Mouse (Mus musculus): ENCODE data around the gene Tesk2.
"Not testable (repeated sequence)": the region's sequence is repeated elsewhere in the genome, so short reads cannot be mapped to it uniquely, and the experiment has no call there.

Tesk2 gene

DNA sequence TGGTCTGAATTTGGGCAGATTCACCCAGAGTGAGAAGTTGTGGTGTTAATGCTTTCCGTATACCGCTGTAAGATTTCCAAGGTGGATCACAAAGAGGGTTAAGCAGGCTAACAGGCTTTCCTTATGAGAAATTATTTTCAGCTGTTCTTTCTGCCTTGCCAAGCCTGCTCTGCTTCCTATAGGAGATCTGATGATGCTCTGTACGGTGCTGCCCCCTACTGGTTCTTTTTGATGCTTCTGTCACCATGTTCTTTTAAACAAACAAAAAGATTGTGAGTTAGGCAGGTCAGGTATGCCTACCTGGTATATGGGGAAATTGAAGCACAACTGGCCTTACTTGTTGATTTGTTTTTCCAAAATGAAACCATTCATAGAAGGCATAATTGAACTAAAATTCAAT is 68.2 kb downstream of the Tesk2 start:
- DNase-seq (ENCODE audit: low spot score in 2 of 2): peak; percentile 51 to 77

DNA sequence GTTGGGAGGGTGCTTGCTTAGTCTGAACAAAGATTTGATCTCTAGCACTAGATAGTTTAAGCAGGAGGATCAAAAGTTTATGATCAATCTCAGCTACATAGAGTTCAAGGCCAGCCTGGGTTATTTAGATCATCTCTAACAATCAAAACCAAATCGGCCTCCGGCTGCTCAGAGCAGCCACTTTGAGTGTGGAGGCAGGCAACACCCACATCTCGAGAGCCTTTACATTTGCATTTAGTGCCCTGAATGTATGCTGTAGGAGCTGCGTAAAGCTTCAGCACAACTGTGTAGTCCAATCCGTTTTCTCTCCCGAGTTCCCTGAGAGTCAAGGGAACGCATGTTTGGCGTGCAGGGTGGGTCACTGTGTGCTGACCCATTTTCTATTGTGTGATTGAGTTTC is 71.7 kb downstream of the Tesk2 start:
- no peak for DNase-seq (ENCODE audit: low spot score in 2 of 2)

DNA sequence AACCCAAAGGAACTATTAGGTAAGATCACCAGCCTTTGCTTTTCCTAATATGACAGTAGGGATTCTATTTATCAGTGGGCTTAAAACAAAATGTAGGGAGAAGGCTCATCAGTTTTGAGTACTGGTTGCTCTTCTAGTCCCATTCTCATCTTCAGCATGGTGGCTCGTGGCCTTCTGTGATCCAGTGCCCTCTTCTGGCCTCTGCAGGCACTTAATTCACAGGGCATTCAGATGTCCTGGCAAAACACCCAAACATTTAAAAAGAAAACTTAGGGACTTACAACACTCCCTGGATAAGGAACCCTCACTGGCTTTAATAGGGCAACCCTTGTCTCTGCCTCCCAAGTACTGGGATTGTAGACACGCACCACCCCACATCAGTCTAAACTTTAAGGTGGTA is 73.5 kb downstream of the Tesk2 start:
- no peak for DNase-seq (ENCODE audit: low spot score in 2 of 2)

DNA sequence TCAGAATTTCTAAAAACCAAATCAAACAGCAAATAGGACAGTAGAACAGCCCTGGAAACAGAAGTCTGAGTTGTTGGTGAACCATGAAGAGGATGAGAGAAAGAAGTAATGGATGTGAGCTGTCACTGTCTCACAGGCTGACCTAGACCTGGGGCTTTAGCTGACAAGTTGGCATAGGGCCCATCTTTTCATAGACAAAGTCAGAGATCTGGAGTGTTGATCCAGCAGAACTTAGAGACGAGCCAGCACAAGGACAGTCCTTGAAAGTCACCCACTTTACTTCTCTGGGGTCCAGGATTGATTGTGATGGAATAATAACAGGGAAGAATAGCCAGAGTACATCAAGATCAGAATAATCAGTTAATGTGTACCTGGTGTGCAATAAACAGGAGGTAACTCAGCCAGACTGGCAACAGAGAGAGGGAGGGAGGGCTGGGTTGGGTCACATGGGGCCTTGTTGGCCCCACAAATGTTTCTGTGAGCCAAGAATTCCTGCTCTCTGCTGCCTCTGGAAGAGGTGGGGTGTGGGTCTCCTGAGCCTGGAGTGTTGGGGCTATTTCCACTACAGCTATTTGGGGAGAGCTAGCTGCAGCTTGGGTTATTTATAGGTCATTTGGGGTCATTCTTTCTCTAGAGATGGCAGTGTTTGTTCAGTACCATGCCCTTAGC is 75.8 kb downstream of the Tesk2 start:
- no peak for DNase-seq (ENCODE audit: low spot score in 2 of 2)

DNA sequence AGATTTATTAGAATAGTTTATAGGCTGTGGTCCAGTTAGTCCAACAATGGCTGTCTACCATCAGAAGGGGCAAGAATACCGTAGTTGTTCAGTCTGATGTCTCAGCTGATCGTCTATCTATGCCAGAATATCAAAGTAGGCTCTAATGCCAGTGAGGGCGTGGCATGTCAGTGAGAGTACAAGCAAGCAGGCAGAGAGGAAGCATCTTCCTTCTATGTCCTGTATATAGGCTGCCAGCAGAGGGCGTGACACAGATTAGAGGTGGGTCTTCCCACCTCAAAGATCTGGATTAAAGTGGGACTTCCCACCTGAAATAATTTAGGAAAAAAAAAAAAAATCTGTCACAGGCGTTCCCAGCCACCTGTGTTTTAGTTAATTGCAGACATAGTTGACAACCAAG is 79.2 kb downstream of the Tesk2 start:
- DNase-seq (ENCODE audit: low spot score in 2 of 2): no peak

DNA sequence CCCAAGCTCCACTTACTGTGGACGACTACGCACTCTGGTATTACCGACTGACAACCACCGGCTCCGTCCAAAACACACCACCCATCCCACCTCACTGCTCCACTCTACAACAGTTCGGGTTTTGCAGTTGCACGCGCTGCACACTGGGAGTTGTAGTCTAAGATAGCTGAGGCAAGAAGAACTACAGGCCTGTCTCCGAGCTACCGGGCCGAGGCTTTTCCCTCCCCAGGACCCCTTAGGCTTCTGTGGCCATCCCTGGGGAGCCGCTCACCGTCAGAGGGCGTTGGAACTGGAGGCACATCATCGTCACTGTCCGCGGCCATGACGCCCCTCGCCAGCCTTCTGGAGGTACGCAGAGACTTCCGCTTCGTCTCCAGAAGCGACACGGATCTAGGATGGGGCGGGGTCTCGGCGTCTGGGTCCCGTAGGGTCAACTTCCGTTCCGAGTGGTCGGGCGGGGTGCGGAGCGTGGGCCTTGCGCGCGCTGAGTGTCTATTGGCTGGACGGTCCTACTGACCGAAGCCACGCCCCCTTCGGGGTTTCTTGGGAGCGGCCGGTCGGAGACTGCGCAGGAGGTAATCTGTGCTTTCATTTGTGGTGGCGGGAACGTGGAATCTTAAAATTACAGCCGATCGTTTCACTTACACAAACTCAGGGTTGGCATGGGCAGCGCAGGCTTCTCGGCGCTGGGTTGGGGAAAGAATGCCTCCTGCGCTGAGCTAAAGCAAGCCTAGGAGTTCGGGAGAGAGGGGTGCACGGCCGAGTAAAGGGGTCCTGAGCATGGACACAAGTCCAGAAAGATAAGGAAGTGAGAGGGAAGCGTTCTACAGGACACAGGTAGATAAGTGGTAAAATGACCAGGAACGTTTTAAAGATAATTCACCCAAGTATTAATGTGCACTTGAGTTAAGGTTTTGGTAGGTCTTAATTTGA is 86.7 kb downstream of the Tesk2 start, which contains the start of the genes Toe1 and Mutyh:
Toe1 (minus strand) TSS at position 444 of the 933 bp plus-strand sequence.
Mutyh (plus strand) TSS at position 527 of the 933 bp plus-strand sequence.
- peak; percentile 88 to 92 for DNase-seq (ENCODE audit: low spot score in 2 of 2)

DNA sequence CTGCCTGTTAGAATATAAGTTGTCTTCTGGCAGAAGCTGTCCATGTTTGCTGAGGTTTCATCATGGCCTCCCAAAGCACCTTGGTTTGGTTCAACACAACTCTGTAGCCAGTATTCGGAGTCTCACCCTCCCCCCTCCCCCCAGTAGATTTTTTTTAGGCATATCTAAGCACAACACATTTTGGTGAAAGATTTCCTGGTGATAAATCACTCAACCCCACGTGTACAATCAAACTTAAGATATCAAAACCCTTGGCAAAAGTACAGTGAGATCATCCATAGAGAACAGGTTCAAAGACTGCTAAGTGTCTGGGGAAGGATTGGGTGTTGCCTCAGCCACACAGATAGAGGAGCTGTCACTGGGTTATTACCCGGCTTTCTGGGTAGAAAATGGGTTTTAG is 90.3 kb downstream of the Tesk2 start:
- no peak for DNase-seq (ENCODE audit: low spot score in 2 of 2)

DNA sequence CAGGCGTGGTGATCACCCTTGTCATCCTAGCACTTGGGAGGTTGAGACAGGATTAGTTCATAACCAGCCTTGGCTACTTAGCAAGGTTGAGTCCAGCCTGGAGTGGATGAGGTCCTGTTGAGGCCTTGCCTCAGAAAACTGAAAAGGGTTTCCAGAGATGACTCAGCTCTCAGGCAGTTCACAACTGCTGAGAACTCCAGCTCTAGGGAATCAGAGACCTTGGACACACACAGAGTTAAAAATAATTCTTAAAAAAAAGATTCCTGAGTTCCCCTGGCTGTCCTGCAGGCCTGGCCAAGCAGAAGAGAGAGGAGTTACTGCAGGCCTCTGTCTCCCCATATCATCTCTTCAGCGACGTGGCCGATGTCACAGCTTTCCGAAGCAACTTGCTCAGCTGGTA is 94.5 kb downstream of the Tesk2 start:
- no peak for DNase-seq (ENCODE audit: low spot score in 2 of 2)

DNA sequence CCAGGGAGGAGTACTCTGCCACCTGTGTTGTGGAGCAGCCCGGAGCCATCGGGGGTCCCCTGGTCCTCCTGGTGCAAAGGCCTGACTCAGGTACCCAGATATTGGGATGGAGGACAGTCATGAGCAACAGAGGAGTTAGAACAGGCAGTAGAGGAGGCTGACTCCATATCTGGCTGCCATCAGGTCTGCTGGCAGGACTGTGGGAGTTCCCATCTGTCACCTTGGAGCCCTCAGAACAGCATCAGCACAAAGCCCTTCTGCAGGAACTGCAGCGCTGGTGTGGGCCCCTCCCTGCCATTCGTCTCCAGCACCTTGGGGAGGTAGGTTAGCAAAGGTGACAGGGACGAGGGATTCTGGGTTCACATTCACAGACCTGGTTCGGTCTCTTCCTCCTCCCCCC is 96.7 kb downstream of the Tesk2 start:
- no peak for DNase-seq (ENCODE audit: low spot score in 2 of 2)

DNA sequence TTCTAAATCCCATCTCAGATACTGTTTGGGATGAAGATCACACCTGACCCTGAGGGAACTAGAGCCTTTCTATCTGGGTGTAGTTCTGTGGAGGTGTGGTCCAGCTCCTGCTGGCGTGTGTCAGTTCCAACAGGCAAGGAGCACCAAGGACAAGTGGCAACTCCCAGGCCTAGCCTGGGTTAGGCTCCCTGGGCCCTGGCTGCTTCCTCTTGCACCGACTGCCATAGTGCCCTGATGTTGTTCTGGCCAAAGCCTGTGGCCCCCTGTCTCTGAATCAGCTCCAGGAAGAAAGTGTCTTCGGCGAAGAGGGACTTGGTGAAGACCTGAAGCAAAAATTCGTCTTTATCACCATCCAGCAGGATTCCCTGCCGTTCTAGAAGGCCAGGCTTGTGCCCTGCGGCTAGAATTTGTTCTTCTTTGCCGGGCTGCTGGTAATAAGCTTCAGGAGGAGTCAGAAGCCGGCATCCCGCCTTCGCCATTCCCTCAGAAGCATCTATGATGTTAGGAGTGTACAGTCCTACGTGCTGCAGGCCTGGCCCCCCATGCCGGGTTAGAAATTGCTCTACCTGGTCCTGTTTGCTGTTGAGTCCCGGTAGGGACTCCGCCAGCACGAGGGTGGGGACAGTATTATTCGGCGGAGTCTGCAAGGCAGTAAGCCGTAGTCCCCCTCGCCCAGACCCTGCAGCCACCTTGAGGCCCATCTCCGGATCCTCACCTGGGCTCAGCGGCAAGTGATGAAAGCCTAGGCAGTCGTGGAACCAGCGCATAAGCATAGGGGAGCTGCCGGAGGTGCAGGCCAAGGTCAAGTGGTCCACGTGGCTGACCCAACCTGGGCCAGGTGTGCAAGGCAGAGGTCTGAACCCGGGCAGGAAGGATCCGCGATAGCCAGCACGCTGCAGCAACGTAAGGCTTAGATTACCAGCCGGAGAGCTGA is 99.5 kb downstream of the Tesk2 start:
- peak in 1 of 2 experiments; percentile 16 for DNase-seq (ENCODE audit: low spot score in 2 of 2)

DNA sequence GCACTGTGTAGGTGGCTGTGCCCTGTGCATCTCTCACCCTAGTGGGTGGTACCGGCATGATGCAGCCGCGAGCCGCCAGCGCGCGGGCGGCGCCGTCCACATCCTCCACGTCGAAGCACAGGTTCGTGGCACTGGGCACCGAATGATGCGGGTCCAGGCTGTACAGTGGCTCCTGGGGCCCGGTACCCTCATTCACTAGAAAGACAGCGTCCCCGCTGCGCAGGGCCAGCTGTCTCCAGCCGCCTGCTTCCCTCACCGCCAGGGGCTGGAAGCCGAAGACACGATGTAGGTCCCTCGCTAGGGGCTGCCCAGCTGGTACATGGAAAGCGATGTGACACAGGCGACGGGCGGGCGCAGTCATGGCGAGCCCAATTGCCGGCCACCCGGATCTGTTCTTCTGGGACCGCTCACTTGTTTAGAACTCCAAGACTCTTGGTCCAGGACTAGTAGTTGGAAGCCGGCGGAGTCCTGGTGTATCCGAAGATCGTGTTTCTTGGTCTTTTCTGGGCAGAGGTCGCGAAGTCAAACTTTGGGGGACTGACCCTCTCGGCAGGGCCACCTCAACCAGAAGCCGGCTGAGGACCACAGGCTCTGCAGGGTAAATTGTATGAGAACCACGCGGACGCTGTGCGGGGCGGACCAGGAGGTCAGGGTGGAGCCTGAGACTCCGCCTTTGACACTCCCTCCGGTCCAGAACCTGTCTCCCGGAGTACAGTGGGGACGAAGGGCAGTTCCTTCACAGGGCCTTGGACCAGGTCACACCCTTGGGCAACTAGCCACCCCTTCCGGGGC is 100.3 kb downstream of the Tesk2 start:
- peak in 1 of 2 experiments; percentile 56 for DNase-seq (ENCODE audit: low spot score in 2 of 2)

DNA sequence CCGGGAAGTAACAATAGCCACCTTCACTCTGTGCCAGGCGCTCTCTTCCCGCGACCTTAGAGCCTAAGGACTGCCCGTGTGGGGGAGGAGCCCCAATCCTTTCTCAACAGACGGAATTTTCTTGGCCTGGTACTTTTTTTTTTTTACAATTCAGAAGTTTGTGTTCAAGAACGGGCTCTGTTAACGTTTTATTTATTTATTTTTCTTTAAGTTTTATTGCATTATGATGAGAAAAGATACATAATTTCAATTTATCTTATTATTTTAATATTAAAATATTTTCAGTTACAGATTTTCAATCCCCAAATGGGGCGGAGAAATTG is 100.9 kb downstream of the Tesk2 start, which contains the start of gene Hpdl:
Hpdl (minus strand) TSS at position 14 of the 323 bp plus-strand sequence.
- DNase-seq (ENCODE audit: low spot score in 2 of 2): no peak

DNA sequence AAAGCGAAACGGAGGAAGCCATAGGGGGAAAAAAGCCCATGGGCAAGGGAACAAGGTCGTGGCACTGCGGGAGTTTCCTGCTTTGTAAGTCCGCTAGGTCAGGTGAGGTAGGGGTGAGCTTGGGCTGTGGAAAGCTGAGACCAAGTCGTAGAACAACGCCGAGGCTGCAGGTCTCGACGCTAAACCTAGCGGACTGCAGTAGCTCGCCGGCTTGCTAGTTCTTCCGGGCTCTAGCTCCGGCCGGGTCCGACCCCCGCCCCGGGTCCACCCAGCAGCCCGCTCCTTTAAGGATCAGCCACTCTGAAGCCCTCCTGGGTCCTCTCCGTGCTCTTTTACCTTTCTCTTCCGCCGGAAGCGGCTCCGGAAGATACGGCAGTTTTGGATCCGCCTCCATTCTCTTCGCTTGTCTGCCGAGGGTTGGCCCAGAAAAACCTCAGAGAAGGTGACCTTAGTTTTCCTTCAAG is 103.8 kb downstream of the Tesk2 start:
- DNase-seq (ENCODE audit: low spot score in 2 of 2): peak; percentile 40 to 52

DNA sequence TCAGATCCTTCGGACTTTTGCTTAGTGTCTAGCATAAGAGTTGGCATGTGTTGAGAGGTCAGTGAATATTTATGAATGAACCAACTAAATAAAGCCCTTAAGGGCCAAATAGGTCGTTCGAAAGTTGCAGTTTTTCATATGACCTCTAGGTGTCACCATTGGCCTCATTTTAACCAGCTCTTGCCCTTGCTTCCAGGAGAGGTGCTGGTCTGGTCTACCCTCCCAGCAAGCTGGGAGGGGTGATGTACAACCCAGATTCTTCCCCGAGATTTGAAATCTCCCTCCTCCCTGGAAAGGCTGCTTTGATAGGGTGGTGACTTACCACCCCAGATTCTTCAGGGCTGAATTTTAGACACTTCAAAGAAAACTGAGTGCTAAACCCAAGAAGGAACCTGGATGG is 107.1 kb downstream of the Tesk2 start:
- DNase-seq (ENCODE audit: low spot score in 2 of 2): no peak

DNA sequence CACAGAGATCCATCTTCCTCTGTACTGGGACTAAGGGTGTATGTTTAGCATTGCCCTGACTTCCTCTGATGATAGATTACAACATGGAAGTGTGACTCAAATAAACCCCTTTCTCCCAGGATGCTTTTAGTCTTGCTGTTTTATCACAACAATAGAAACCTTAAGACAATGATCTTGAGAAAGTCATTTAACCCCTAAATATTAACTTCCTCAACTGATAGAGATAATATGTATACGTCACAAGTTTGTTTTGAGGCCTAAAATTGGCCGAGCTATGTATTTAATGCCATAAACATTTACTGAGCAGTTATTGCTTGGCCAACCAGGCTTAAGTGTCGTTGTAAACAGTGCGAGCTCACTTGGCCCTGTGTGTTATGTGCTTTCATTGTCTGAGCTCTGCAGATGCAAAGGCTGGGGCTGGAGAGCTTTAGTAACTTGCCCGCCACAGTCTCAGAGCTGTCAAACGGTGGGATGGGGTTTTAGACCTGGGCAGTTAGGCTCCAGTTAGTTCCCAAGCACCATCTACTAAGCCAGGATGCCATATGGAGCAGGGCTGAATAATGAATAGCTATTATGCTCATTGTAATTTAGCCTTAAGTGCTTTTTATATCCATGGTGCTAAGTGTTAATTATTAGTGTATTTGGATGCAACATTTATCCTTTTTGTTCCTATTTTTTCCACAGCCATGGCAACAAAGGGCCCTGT is 108.8 kb downstream of the Tesk2 start:
- no peak for DNase-seq (ENCODE audit: low spot score in 2 of 2)

DNA sequence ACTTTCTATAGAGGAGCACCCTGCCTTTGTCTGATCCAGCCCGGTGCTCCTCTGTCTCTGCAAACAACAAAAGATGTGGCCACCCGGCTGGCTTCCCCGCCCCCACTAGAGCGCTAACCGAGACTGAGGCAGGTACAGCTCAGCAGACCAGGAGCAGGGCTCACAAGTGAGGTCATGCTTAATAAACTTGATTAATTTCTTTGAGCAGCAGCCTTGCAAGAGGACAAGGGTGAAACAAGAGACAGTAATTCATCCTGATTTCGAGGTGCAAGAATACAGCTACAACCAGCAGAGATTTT is 109.3 kb downstream of the Tesk2 start:
- DNase-seq (ENCODE audit: low spot score in 2 of 2): no peak

DNA sequence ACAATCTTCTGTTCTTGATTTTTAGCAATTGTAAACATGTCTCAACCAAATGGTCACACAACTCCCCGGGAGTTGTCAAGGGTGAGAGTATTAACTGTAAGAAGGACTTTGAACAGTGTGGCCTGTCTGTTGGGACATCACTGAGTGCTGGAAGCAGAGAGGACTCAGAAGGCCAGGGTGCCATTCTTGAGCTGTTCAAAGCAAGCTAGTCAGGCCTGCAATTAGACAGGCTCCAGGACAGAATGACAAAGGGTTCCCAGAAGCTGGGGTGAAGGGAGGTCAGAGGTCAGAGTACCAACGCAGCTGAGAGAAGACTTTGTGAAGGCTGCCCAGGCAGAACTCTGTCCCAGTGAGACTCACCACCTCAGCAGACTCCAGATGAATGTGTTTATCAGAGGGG is 118.3 kb downstream of the Tesk2 start:
- no peak for DNase-seq (ENCODE audit: low spot score in 2 of 2)

DNA sequence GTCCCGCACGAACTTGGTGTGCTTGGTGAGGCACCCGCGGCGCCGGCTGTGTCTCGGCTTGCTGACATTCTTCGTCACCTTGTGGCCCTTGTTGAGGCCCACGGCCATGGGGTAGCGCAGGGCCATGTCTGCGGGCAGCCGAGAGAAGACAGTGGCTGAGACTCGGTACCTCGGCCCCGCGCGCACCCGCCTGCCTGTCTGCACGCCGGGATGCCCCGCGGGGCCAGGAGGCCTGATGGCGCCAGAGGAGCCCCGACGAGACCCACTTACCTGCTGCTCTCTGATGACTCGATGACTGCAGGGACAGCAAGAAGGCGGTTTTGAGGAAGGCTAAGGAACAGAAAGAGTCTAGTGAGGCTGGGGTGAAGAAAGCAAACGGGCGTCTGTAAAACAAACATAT is 119.3 kb downstream of the Tesk2 start:
- DNase-seq (ENCODE audit: low spot score in 2 of 2): not testable (repeated sequence)

DNA sequence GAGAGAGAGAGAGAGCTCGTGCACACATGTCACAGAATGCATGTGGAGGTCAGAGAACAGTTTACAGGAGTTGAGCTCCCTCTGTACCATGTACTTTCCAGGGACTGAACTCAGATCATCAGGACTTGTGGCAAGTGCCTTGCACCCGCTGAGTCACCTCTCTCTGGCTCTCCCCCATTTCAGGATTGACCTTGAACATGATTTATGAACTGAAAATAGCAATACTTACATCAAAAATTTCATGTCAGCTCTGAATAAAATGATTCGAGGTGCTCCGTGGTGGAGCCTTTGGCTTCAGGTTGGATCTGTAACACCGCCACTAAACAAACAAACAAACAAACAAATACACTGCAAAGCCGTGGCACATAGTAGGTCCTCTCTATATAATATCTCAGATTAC is 120.1 kb downstream of the Tesk2 start:
- no peak for DNase-seq (ENCODE audit: low spot score in 2 of 2)

DNA sequence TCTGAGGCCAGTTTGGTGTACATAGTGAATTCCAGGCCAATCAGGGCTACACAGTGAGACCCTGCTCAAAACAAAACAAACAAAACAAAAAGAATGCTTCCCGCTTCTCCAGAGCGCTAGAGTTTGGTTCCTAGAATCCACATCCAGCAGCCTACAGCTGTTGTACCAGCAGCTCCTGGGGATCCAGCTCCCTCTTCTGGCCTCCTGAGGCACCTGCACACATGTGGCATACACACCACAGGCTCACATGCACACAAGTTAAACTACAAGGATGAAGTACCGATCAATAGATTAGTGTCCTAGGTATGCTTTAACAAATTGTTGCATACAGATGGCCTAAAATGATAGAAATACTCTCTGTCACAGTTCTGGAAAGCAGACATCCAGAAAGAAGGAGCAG is 123.6 kb downstream of the Tesk2 start:
- no peak for DNase-seq (ENCODE audit: low spot score in 2 of 2)

DNA sequence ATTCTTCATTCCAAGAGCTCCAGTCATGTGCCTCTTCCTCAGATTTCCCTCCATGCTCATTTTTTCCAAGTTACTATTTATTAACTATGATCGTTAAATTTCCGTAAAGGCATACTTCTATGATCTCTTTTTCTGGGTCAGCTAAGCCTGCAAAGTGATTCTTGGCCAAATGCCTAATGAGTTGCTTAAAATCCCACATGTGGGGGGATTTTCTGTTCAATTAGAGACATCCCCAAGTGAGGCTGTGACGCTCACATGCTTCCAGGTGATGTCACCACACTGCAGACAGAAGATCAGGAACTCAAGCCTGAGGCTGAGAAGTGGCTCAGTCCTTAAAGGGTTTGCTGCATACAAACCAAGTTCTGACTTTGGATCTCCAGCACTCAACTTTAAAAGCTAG is 129.2 kb downstream of the Tesk2 start:
- no peak for DNase-seq (ENCODE audit: low spot score in 2 of 2)

Data from cerebellum, postnatal 4 days (tissue).